Mouse (Mus musculus): Measurements from ENCODE around the gene Tcea2. TPM values are rescaled to one million over a fixed set of nuclear protein-coding genes. Genes with fewer than 3 reads are reported as not detected.

Gene Tcea2
- polyA plus RNA-seq, 1 experiment from 2014 or later: 23.7 TPM

DNA sequence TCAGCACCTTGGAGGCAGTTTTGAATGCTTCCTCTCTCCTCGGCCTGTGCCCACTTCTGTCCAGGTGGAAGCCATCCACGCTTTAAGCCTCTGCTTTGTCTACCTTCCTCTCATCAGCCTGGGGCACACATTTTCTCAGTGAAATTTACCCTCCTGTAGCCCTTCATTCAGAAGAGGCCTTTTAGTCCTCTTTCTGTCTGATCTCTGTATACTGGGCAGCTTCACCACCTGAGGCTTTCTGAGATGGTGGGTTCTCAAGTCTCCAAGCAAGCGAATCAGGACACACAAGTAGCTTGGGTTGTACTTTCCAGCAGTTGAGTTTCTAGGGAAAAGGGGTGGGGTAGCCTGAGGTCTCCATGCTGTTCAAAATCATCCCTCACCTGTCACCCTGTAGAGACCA lies 12.2 kb downstream of the Tcea2 start:
- Histone ChIP-seq H3K9me3 (no peaks in the 10 kb centered on the region), H3K4me2 (peak overlapping the region; percentile 95), H3K27me3 (no peaks in the 10 kb centered on the region), H3K9ac (no peak overlapping the region), H3K27ac (no peak overlapping the region), H3K4me3 (peak overlapping the region; percentile 69; the same call in 1 of the 2 replicates), H3K4me1 (peaks cover 8% of the 10 kb centered on the region), H3K36me3 (peaks cover 15% of the 10 kb centered on the region; the same call in 1 of the 2 replicates)
- WGBS: 89% methylated on average over 3 of the region's 3 CpGs
- no peak for ATAC-seq (ENCODE audit: borderline replicate concordance, extremely low read depth, low FRiP score, low TSS enrichment)

DNA sequence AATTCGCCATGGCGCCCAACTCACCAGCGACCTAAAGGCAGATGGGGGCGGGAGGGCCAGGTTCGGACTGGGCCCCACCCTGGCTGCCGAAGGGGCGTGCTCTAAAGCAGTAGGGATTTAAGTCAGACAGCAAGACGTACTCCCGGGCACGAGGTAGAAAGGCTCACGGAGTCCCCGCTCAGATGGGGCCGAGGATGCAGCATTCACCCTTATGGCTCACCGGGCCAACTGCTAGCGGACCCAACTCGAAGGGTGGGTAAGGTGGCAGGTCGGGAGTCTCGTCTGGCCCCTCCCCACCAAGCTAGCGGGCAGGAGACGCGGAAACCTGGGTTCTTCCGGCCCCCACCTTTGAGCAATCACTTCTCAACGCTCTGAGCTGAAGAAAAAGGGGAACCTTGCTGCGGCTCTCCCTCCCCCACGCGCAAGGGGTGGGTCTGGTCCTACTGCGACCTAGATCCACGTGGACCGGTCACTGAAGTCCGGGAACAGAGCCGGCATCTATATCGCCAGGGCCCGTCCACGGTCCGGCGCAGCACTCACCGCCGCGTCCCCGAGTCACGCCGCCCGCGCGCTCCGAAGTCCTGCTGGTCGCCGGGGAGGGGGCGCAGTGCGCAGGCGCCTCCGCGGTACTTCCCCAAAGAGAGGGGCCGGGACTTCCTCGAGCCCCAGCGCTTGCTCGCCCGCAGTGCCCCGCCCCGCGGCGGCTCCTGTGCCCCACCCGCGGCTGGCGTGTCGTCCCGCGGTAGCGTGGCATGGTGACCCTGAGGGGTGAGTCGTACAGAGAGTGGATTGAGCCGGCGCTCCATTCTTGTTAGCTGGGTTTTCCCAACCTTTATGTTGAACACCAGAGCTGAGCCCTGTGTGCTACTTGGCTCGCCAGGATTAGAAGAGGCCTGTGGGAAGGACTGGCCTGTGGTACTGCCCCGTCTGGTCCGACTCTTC lies 13.5 kb downstream of the Tcea2 start, which contains the start of gene Rgs19:
Gene Rgs19, minus strand, starts transcription at position 639 of the 942 bp plus-strand sequence.
- H3K27me3 ChIP-seq: no peaks in the 10 kb centered on the region
- peak within 1 kb of the TSS; percentile 95 for H3K4me2 ChIP-seq
- peaks cover 8% of the 10 kb centered on the region; the same call in 1 of the 2 replicates for H3K36me3 ChIP-seq
- H3K9ac ChIP-seq: peak within 1 kb of the TSS; percentile 67
- peak within 1 kb of the TSS; percentile 63 for H3K27ac ChIP-seq
- peaks cover 8% of the 10 kb centered on the region for H3K4me1 ChIP-seq
- under 1% methylated on average over 68 of the region's 75 CpGs for WGBS
- peak; percentile 87 for ATAC-seq (ENCODE audit: borderline replicate concordance, extremely low read depth, low FRiP score, low TSS enrichment)
- peak within 1 kb of the TSS; percentile 69 for H3K4me3 ChIP-seq
- H3K9me3 ChIP-seq: no peaks in the 10 kb centered on the region

DNA sequence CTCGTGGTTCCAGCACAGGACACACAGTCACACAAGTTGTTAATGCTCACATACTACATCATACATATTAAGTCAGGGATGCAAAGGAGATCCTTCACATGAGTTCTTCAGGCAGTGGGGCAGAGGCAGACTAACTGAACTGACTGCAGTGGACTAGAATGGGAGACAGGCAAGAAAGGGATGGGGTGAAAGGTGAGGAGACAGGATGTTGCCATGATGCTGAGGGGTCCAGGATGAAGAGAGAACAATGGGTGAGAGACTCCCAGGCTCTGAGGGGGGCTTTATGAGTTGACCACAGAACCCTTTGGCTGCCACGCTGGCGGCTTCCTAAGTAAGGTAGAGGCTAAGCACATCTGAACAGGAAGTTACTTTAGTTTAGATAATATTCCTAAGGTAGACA lies 14.5 kb downstream of the Tcea2 start:
- H3K9ac ChIP-seq: no peak overlapping the region
- H3K36me3 ChIP-seq: no peaks in the 10 kb centered on the region
- H3K27me3 ChIP-seq: no peaks in the 10 kb centered on the region
- peak overlapping the region; percentile 69; the same call in 1 of the 2 replicates for H3K4me3 ChIP-seq
- peaks cover 8% of the 10 kb centered on the region for H3K4me1 ChIP-seq
- peak overlapping the region; percentile 95 for H3K4me2 ChIP-seq
- H3K9me3 ChIP-seq: no peaks in the 10 kb centered on the region
- 80% methylated on average over 3 of the region's 3 CpGs for WGBS
- no peak for ATAC-seq (ENCODE audit: borderline replicate concordance, extremely low read depth, low FRiP score, low TSS enrichment)
- H3K27ac ChIP-seq: no peak overlapping the region

DNA sequence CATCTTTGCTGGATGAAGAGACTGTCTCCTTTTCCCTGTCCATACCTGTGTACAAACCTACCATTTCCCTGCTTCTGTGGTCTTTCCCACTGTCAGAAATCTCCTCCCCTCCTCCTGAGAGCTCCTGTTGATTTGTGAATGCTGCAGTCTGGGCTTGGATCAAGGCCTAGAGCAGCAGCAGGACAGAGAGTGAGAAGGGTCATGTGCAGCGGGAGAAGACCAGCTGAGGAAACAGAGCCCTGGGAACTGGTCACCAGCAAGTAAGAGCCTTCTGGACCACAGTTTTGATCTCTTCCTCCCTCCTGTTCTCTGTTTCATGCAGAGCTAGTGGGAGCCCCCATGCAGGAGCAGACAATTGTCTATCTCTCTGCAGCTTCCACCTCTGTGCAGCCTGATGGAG lies 15.7 kb downstream of the Tcea2 start:
- no peaks in the 10 kb centered on the region for H3K9me3 ChIP-seq
- no peak for ATAC-seq (ENCODE audit: borderline replicate concordance, extremely low read depth, low FRiP score, low TSS enrichment)
- no peaks in the 10 kb centered on the region for H3K27me3 ChIP-seq
- no peaks in the 10 kb centered on the region for H3K36me3 ChIP-seq
- no peak overlapping the region for H3K27ac ChIP-seq
- peaks cover 8% of the 10 kb centered on the region for H3K4me1 ChIP-seq
- H3K4me2 ChIP-seq: no peak overlapping the region
- no peak overlapping the region for H3K4me3 ChIP-seq
- WGBS: 83% methylated on average over 1 of the region's 1 CpGs
- no peak overlapping the region for H3K9ac ChIP-seq

DNA sequence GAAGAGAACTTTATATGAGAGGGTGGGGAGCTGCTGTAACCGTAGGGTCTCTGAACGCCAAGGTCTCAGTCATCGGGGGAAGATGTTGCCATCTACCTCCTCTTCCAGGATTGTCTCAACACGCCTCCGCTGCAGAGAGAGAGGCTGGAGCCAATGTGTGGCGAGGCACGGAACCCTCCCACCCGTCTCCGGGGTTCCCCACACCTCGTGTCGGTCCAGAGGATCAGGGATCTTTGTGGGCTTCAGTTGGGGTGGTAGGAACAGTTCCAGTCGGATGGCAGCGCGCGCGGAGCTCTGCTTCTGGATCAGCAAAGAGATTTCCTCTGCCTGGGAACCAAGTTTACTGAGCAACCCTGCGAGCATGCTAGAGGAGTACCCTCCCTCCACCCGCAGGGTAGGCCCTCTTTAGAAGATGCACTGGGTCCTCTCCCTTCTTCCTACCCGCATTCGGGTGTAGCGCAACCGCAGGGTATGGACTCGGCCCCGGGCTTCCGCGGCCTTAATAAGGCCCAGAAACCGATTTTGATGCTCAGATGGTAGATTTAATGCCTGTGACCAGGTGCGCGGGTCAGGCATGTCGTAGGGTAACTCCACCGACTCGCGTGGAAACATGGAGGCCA lies 16.8 kb downstream of the Tcea2 start:
- H3K36me3 ChIP-seq: no peaks in the 10 kb centered on the region
- peaks cover 8% of the 10 kb centered on the region for H3K4me1 ChIP-seq
- no peak overlapping the region for H3K4me3 ChIP-seq
- no peaks in the 10 kb centered on the region for H3K9me3 ChIP-seq
- WGBS: 65% methylated on average over 33 of the region's 33 CpGs
- H3K27me3 ChIP-seq: no peaks in the 10 kb centered on the region
- no peak overlapping the region for H3K9ac ChIP-seq
- ATAC-seq (ENCODE audit: borderline replicate concordance, extremely low read depth, low FRiP score, low TSS enrichment): no peak
- H3K4me2 ChIP-seq: no peak overlapping the region
- no peak overlapping the region for H3K27ac ChIP-seq

DNA sequence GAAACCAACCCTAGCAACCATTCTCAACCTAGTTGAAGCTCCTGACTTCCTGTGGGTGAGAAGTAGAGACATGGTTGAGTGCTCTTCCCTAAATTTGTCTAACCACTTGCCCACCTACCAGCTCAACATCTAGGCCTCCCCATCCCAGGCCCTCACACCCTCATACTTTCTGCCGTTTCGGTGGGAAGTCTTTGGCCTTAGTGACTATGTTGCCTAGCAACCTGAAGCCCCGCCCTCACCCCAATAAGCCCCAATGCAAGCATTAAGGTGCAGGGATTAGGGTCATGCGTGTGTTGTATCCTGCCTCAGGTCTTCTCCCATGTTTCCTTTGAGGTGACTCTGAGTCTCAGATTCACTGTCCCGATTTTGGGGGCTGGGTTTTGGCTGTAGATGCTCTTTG lies 18.1 kb downstream of the Tcea2 start, which contains the start of gene Lkaaear1:
Gene Lkaaear1, minus strand, starts transcription at position 202 of the 400 bp plus-strand sequence.
- H3K9me3 ChIP-seq: no peaks in the 10 kb centered on the region
- 45% methylated on average over 5 of the region's 5 CpGs for WGBS
- no peak within 1 kb of the TSS for H3K4me2 ChIP-seq
- no peak within 1 kb of the TSS for H3K4me3 ChIP-seq
- H3K27me3 ChIP-seq: no peaks in the 10 kb centered on the region
- H3K27ac ChIP-seq: no peak within 1 kb of the TSS
- H3K36me3 ChIP-seq: no peaks in the 10 kb centered on the region
- H3K4me1 ChIP-seq: no peaks in the 10 kb centered on the region; the same call in 1 of the 2 replicates
- ATAC-seq (ENCODE audit: borderline replicate concordance, extremely low read depth, low FRiP score, low TSS enrichment): no peak
- no peak within 1 kb of the TSS for H3K9ac ChIP-seq

DNA sequence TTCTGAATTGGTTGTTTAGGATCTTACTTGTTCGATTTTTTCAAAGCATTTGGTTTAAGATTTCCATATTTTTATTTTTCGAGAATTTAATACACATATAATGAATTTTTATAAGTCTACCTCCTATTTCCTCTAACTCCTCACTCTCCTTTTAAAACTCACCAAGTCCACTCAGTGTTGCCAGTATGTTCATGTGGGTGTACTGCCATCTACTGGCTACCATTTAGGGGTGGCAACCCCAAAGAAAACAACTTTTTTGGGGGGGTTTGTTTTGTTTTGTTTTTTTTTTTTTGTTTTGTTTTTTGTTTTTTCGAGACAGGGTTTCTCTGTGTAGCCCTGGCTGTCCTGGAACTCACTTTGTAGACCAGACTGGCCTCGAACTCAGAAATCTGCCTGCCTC lies 26.6 kb downstream of the Tcea2 start:
- no peaks in the 10 kb centered on the region for H3K9me3 ChIP-seq
- no peak overlapping the region for H3K4me2 ChIP-seq
- no peak for ATAC-seq (ENCODE audit: borderline replicate concordance, extremely low read depth, low FRiP score, low TSS enrichment)
- no peaks in the 10 kb centered on the region for H3K4me1 ChIP-seq
- no peak overlapping the region for H3K9ac ChIP-seq
- no peaks in the 10 kb centered on the region for H3K27me3 ChIP-seq
- H3K4me3 ChIP-seq: no peak overlapping the region
- H3K27ac ChIP-seq: no peak overlapping the region
- H3K36me3 ChIP-seq: no peaks in the 10 kb centered on the region
- 45% methylated on average over 4 of the region's 4 CpGs for WGBS

DNA sequence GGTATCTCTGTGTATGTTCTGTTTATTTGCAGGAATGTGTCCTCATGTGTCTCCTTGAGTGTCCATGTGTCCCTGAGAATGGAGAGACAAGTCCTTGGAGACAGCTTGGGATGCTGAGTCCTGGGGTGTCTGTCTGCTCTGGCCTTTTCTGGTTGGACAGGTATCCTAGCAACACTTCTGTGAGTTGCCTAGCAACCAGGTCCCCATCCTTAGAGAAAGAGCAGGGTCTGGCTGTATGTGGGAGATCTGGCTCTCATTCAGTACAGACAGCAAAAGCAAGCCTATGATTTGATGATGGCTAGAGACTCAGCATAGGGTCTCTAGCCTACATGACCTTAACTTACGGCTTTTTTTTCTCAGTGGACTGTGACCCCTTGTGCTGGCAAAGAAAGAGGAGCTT lies 33.6 kb downstream of the Tcea2 start:
- Histone ChIP-seq H3K4me2 (no peak overlapping the region), H3K36me3 (no peaks in the 10 kb centered on the region), H3K9me3 (no peaks in the 10 kb centered on the region), H3K4me1 (0 out of 2 replicates have a peak, but pooled peaks cover 6% of the 10 kb centered on the region), H3K27ac (no peak overlapping the region), H3K9ac (no peak overlapping the region), H3K4me3 (no peak overlapping the region), H3K27me3 (no peaks in the 10 kb centered on the region)
- WGBS: 81% methylated on average over 1 of the region's 1 CpGs
- ATAC-seq (ENCODE audit: borderline replicate concordance, extremely low read depth, low FRiP score, low TSS enrichment): no peak

DNA sequence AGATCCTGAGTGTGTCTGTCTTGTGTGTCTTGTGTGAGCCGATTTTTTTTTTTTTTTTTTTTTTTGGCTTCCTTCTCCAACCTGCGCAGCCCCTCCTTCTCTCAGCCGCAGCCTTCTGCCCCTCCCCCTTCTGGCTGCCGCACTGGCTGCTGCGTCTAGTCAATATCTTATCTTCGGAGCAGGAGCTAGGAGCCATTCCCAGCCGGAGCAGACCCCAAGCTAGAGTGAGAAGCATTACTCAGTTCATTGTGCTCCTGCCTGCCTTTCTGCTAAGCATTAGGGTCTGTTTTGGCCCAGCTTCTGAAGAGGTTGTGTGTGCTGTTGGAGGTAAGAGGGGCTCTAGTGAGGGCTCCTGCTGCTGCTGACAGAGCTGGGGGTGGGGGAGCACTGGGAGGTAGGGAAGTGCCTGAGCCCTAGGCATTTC lies 34.8 kb downstream of the Tcea2 start, which contains the start of gene Oprl1:
Gene Oprl1, plus strand, starts transcription at position 114 of the 424 bp plus-strand sequence.
- Histone ChIP-seq H3K9ac (no peak within 1 kb of the TSS), H3K27me3 (no peaks in the 10 kb centered on the region), H3K4me3 (0 out of 2 replicates have a peak within 1 kb of the TSS, but pooled peaks have one; percentile 7), H3K27ac (no peak within 1 kb of the TSS), H3K4me1 (0 out of 2 replicates have a peak, but pooled peaks cover 6% of the 10 kb centered on the region), H3K36me3 (no peaks in the 10 kb centered on the region), H3K9me3 (no peaks in the 10 kb centered on the region), H3K4me2 (peak within 1 kb of the TSS; percentile 21)
- ATAC-seq (ENCODE audit: borderline replicate concordance, extremely low read depth, low FRiP score, low TSS enrichment): peak; percentile 55; the same call in 1 of the 2 replicates
- WGBS: under 1% methylated on average over 7 of the region's 7 CpGs

DNA sequence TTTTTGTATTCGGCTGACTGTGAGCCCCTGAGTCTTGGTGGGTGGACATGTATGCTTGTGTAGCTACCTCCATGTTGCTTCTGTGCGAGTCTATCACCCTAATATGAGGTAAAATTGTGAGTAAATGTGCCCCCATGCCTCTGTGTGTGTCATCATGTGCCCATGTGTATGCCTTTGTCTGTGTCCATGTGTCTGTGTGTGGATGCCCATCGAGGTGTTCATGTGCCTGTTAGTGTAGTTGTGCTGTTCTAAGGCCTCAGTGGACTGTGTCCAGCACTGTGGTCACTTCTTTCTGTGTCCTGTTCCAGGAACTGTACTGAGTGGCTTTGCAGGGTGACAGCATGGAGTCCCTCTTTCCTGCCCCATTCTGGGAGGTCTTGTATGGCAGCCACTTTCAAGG lies 35.3 kb downstream of the Tcea2 start:
- 62% methylated on average over 3 of the region's 3 CpGs for WGBS
- Histone ChIP-seq H3K9ac (no peak overlapping the region), H3K27ac (no peak overlapping the region), H3K36me3 (no peaks in the 10 kb centered on the region), H3K27me3 (no peaks in the 10 kb centered on the region), H3K4me3 (no peak overlapping the region), H3K9me3 (no peaks in the 10 kb centered on the region), H3K4me1 (0 out of 2 replicates have a peak, but pooled peaks cover 6% of the 10 kb centered on the region), H3K4me2 (peak overlapping the region; percentile 21; the same call in 1 of the 2 replicates)
- ATAC-seq (ENCODE audit: borderline replicate concordance, extremely low read depth, low FRiP score, low TSS enrichment): 0 out of 2 replicates have a peak, but pooled peaks have one; percentile 29

DNA sequence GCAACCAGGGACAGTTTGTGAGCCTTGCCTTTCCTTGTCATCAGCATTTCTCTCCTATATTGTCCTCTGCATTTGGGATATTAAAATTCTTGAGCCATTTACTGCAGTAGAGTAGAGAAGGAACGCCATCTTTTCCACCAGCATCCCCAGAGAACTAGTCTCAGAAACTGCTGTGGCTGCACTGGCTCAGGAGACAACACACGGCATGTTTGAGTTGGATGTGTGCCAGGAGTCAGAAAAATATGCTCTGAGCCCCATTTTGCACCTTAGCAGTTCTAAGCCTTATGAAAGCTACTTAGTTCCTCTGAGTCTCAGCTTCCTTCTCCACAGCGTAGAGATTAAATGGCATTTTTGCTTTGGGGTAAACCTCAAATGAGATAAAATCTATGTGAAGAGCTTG lies 36.9 kb downstream of the Tcea2 start:
- Histone ChIP-seq H3K4me1 (0 out of 2 replicates have a peak, but pooled peaks cover 6% of the 10 kb centered on the region), H3K4me3 (no peak overlapping the region), H3K27me3 (no peaks in the 10 kb centered on the region), H3K9me3 (no peaks in the 10 kb centered on the region), H3K36me3 (no peaks in the 10 kb centered on the region), H3K9ac (no peak overlapping the region), H3K4me2 (no peak overlapping the region), H3K27ac (no peak overlapping the region)
- 33% methylated on average over 3 of the region's 3 CpGs for WGBS
- ATAC-seq (ENCODE audit: borderline replicate concordance, extremely low read depth, low FRiP score, low TSS enrichment): no peak

Data from lung, embryonic 15.5 days (tissue).